Mouse (Mus musculus) CH12.LX (cell line): ENCODE results near the gene 4932414N04Rik.

Source experiments
- CTCF ChIP-seq, 2 experiments: IDR thresholded peaks in 1 of 2; conservative IDR thresholded peaks in 1 of 2; 2 replicates each; pipeline ENCODE4 v1.5.1; 2011 to 2012; ENCODE audit warnings: low read depth in 2 of 2, low read length in 2 of 2, improper control_type of control experiment in 1 of 2, inconsistent platforms in 1 of 2, mild to moderate bottlenecking in 1 of 2, moderate library complexity in 1 of 2
- E2F4 ChIP-seq: IDR thresholded peaks from 2 replicates; pipeline ENCODE4 v1.6.1; 2011; ENCODE audit warnings: low read depth, low read length, improper control_type of control experiment; ENCODE audit not compliant: insufficient replicate concordance
- EP300 ChIP-seq: IDR thresholded peaks from 2 replicates; pipeline ENCODE4 v1.6.1; 2011; ENCODE audit warnings: low read length, improper control_type of control experiment
- GABPA ChIP-seq: IDR thresholded peaks from 2 replicates; pipeline ENCODE4 v1.6.1; 2012; ENCODE audit warnings: low read depth, low read length, improper control_type of control experiment, inconsistent platforms; ENCODE audit not compliant: insufficient replicate concordance
- IRF4 ChIP-seq: IDR thresholded peaks from 2 replicates; pipeline ENCODE4 v1.6.1; 2014; ENCODE audit warnings: low read depth, mild to moderate bottlenecking, inconsistent platforms, low read length, improper control_type of control experiment
- MAFK ChIP-seq: IDR thresholded peaks from 2 replicates; pipeline ENCODE4 v1.6.1; 2011; ENCODE audit warnings: low read length, improper control_type of control experiment; ENCODE audit not compliant: insufficient replicate concordance
- MAZ ChIP-seq: IDR thresholded peaks from 2 replicates; pipeline ENCODE4 v1.6.1; 2012; ENCODE audit warnings: low read depth, mild to moderate bottlenecking, inconsistent platforms, low read length, improper control_type of control experiment, moderate library complexity
- PAX5 ChIP-seq: IDR thresholded peaks from 2 replicates; pipeline ENCODE4 v1.6.1; 2012; ENCODE audit warnings: low read length, inconsistent platforms, mixed read lengths
- POLR2A ChIP-seq: IDR thresholded peaks from 2 replicates; pipeline ENCODE4 v1.6.1; 2011; ENCODE audit warnings: low read depth, mild to moderate bottlenecking, improper control_type of control experiment, low read length
- TCF12 ChIP-seq: IDR thresholded peaks from 2 replicates; pipeline ENCODE4 v1.6.1; 2014; ENCODE audit warnings: low read depth, mild to moderate bottlenecking, inconsistent platforms, low read length, improper control_type of control experiment
- USF1 ChIP-seq: IDR thresholded peaks from 2 replicates; pipeline ENCODE4 v1.6.1; 2014; ENCODE audit warnings: low read depth, mild to moderate bottlenecking, inconsistent platforms, low read length, improper control_type of control experiment
- ZC3H11A ChIP-seq: IDR thresholded peaks from 2 replicates; pipeline ENCODE4 v1.6.1; 2012; ENCODE audit warnings: low read depth, mild to moderate bottlenecking, inconsistent platforms, low read length, improper control_type of control experiment
- ZMIZ1 ChIP-seq: IDR thresholded peaks from 2 replicates; pipeline ENCODE4 v1.6.1; 2012; ENCODE audit warnings: low read depth, mild to moderate bottlenecking, inconsistent platforms, low read length, improper control_type of control experiment

DNA sequence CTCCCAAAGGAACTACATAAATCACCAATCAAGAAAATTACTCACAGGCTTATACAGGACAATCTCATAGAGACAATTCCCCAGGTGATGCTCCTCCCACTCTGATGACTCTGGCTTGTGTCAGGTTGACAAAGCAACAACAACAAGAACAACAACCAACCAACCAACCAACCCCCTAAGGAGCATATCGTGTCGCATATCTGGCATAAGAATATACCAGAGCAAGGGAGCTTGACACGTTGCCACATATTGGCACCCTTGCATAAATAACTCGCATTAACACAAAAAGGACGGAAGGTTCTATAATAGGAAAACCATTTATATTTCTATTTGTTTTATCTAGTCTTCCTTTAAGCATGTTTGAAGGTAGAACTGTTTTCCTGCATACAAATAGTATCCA lies 137.9 kb downstream of the 4932414N04Rik start:
- TF ChIP-seq GABPA (no peak), CTCF (conservative IDR thresholded peaks at IDR 0.05 in 1 of 2, IDR thresholded peaks at IDR 0.05 in 1 of 2; ENCODE audit: low read depth in 2 of 2, low read length in 2 of 2) (no peak), TCF12 (no peak), POLR2A (no peak), EP300 (no peak), MAZ (no peak), MAFK (no peak), IRF4 (no peak), E2F4 (no peak), ZMIZ1 (no peak), PAX5 (no peak), ZC3H11A (no peak), USF1 (no peak)
